Mouse (Mus musculus): ENCODE data around the gene Gm42517. TPM values are rescaled to one million over a fixed set of nuclear protein-coding genes. Genes with fewer than 3 reads are reported as not detected.

Gene Gm42517
- polyA plus RNA-seq (2015; fragmentation: Nextera tagmentation; extraction: Ambion mirVana) = 0.23 and 0.46 TPM in 2 replicates

GRCm38 (mm10) chr5:108367871-108368332 lies at the start of gene Gm42517:
Gene Gm42517 (minus strand): TSS chr5:108367922.

GRCm38 (mm10) chr5:108388201-108388600 lies 20.5 kb upstream of the Gm42517 start, which contains the start of gene Pde6b:
Gene Pde6b (plus strand): TSS chr5:108388391.

Other genes starting within 250 kb of the Gm42517 start
- 29.4 and 32.0 TPM in 2 replicates for gene Tmed5, start 235.3 kb downstream of the Gm42517 start, polyA plus RNA-seq (2015; fragmentation: Nextera tagmentation; extraction: Ambion mirVana)
- 4.2 and 4.9 TPM in 2 replicates for gene Ccdc18, start 235.0 kb downstream of the Gm42517 start, polyA plus RNA-seq (2015; fragmentation: Nextera tagmentation; extraction: Ambion mirVana)
- gene Dr1, start 99.0 kb downstream of the Gm42517 start, polyA plus RNA-seq (2015; fragmentation: Nextera tagmentation; extraction: Ambion mirVana) = 27.8 and 33.8 TPM in 2 replicates
- gene Pigg, start 55.3 kb downstream of the Gm42517 start, polyA plus RNA-seq (2015; fragmentation: Nextera tagmentation; extraction: Ambion mirVana) = 2.6 and 5.1 TPM in 2 replicates
- gene Pde6b, start 20.5 kb upstream of the Gm42517 start, polyA plus RNA-seq (2015; fragmentation: Nextera tagmentation; extraction: Ambion mirVana) = 0.14 TPM in 1 of 2 replicates, not detected in the other
- gene Atp5k, start 66.5 kb upstream of the Gm42517 start, polyA plus RNA-seq (2015; fragmentation: Nextera tagmentation; extraction: Ambion mirVana) = 514 and 634 TPM in 2 replicates
- 0.35 and 0.68 TPM in 2 replicates for gene Mfsd7a, start 81.0 kb upstream of the Gm42517 start, polyA plus RNA-seq (2015; fragmentation: Nextera tagmentation; extraction: Ambion mirVana)
- 9.8 and 10.1 TPM in 2 replicates for gene Pcgf3, start 93.3 kb upstream of the Gm42517 start, polyA plus RNA-seq (2015; fragmentation: Nextera tagmentation; extraction: Ambion mirVana)
- gene Cplx1, start 182.1 kb upstream of the Gm42517 start, polyA plus RNA-seq (2015; fragmentation: Nextera tagmentation; extraction: Ambion mirVana) = 9.4 and 32.9 TPM in 2 replicates